Mouse (Mus musculus): ENCODE data around the gene Rftn1. TPM values are rescaled to one million over a fixed set of nuclear protein-coding genes. Genes with fewer than 3 reads are reported as not detected.

Rftn1 gene
- total RNA-seq, 1 experiment from 2014 or later: 68.2 TPM

GRCm38 (mm10) chr17:50114659-50115058 lies 75.8 kb downstream of the Rftn1 start:
- ATAC-seq (replicated peaks; ENCODE audit: insufficient number of reproducible peaks, low FRiP score, low TSS enrichment, poor library complexity, severe bottlenecking): no peak

DNA sequence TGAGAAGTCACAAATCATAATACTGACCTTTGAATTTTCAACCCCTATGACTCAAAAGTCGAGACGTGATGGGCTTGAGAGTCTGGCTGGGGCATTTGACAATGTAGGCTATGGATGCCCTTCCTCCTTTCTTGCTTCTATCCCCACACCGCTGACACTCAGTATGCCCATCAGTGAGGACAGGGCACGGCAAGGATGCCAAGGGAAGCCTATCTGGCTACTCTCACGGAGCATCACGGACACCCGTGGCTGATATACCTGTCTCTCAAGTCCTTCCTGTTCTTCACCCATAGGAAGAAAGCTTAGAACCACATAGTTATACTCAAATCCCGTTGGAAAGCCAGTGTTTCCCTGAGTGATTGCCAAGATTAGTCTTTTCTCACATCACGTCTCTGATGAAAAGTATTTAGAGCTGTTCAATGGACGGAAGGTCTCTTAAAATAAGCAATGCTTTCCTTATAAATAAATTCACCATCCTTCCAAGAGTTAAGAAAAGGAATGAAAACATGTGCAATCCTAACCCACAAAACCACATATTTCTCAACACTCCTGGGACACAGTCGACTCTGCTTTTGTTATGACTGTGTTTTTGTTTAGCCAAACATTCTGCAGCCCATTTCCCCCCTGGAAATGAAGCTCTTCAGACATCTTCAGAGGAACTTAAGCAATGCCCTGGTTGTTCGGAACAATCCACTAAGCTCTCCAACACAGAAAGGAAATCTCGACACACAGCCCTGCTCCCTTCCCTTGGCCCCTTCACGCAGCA lies 79.6 kb downstream of the Rftn1 start:
- peak; percentile 51 for ATAC-seq (replicated peaks; ENCODE audit: insufficient number of reproducible peaks, low FRiP score, low TSS enrichment, poor library complexity, severe bottlenecking)

GRCm38 (mm10) chr17:50106811-50107210 lies 83.7 kb downstream of the Rftn1 start:
- ATAC-seq (replicated peaks; ENCODE audit: insufficient number of reproducible peaks, low FRiP score, low TSS enrichment, poor library complexity, severe bottlenecking): no peak

GRCm38 (mm10) chr17:50104131-50104530 lies 86.3 kb downstream of the Rftn1 start:
- no peak for ATAC-seq (replicated peaks; ENCODE audit: insufficient number of reproducible peaks, low FRiP score, low TSS enrichment, poor library complexity, severe bottlenecking)

- ATAC-seq (replicated peaks; ENCODE audit: insufficient number of reproducible peaks, low FRiP score, low TSS enrichment, poor library complexity, severe bottlenecking): no peak
These were observed 89.1 kb downstream of the Rftn1 start for GRCm38 (mm10) chr17:50101416-50101815.

DNA sequence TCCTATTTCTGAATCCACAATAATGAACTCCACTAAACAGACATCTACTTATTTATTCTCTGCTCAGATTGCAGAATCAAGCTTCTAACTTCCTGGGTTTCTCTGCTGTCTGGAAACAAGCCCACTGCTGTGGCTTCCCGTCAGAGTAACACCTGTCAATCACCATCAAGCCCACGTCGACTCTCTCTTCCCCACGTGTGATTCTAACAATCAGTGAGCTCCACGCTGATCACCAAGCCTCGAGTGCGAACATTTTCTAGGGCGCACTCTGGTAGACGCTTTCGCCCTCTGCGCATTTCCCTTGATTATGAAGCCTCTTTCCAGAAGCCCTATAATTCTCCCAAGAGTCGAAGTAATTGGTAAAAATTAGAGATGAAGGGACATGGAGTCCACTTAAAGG lies 90.4 kb downstream of the Rftn1 start:
- ATAC-seq (replicated peaks; ENCODE audit: insufficient number of reproducible peaks, low FRiP score, low TSS enrichment, poor library complexity, severe bottlenecking): no peak

DNA sequence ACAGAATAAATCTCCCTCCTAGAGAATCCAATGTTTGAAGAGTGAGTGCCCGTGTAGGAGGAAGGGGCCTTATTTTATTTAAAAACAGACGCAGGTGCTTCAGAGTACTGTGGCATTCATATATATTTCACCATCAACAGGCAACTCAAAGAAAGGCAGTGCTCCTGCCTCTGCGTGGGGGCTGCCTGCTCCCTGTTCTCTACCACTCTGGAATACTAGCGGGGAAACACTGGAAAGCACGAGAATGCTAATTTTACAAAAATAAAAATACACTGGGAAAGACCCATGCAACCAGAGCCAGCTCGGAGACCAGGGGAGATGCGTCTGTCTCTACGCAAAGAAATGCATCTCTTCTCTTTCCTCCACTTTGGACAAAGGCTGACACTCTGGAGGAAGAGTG lies 91.1 kb downstream of the Rftn1 start:
- no peak for ATAC-seq (replicated peaks; ENCODE audit: insufficient number of reproducible peaks, low FRiP score, low TSS enrichment, poor library complexity, severe bottlenecking)

DNA sequence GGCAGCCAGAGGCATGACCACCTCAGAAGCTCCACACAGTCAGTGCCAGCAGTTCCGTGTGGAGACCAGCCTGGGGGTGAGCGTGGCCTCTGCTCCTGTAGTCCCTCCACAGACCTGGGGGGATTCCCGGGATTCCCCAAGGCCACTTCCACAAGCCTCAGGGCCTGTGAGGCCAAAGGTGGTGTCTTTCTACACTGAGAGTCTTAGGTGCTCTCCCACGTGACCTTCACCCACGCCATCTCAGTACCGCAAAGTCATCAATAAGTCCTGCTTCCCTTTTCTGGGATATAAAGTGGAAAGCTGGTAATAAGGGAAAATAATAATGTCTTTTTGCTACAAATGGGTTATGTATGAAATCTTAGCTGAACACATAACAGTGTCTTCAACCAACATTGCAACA lies 92.2 kb downstream of the Rftn1 start:
- ATAC-seq (replicated peaks; ENCODE audit: insufficient number of reproducible peaks, low FRiP score, low TSS enrichment, poor library complexity, severe bottlenecking): peak; percentile 19; the same call in 1 of the 2 replicates

- no peak; the same call in 1 of the 2 replicates for ATAC-seq (replicated peaks; ENCODE audit: insufficient number of reproducible peaks, low FRiP score, low TSS enrichment, poor library complexity, severe bottlenecking)
These were observed 92.6 kb downstream of the Rftn1 start for GRCm38 (mm10) chr17:50097831-50098230.

- ATAC-seq (replicated peaks; ENCODE audit: insufficient number of reproducible peaks, low FRiP score, low TSS enrichment, poor library complexity, severe bottlenecking): no peak
These were observed 94.2 kb downstream of the Rftn1 start for GRCm38 (mm10) chr17:50096305-50096704.

DNA sequence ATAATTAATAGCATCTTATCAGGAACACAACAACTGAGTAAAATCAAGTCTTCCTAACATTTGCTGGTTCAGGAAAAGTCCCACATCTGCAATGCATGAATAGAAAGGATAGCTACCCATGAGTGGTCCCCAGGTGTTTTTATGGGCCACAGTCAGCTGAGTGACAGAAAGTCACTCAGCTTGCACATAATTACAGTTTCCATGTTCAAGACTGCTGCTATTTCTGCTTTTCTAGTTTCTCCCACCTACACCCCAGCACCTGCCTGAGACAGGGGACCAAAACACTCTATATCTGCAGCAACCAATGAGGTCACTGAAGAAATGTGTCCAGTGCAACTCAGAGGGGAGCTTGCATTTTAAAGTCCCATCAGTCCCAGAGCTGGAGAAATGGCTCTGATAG lies 95.9 kb downstream of the Rftn1 start:
- ATAC-seq (replicated peaks; ENCODE audit: insufficient number of reproducible peaks, low FRiP score, low TSS enrichment, poor library complexity, severe bottlenecking): no peak

- ATAC-seq (replicated peaks; ENCODE audit: insufficient number of reproducible peaks, low FRiP score, low TSS enrichment, poor library complexity, severe bottlenecking): 0 out of 2 replicates have a peak, but pooled peaks have one; percentile 32
These were observed 96.4 kb downstream of the Rftn1 start for GRCm38 (mm10) chr17:50094077-50094476.

GRCm38 (mm10) chr17:50093356-50093755 lies 97.1 kb downstream of the Rftn1 start:
- ATAC-seq (replicated peaks; ENCODE audit: insufficient number of reproducible peaks, low FRiP score, low TSS enrichment, poor library complexity, severe bottlenecking): no peak

- no peak for ATAC-seq (replicated peaks; ENCODE audit: insufficient number of reproducible peaks, low FRiP score, low TSS enrichment, poor library complexity, severe bottlenecking)
These were observed 97.6 kb downstream of the Rftn1 start for GRCm38 (mm10) chr17:50092848-50093247.

DNA sequence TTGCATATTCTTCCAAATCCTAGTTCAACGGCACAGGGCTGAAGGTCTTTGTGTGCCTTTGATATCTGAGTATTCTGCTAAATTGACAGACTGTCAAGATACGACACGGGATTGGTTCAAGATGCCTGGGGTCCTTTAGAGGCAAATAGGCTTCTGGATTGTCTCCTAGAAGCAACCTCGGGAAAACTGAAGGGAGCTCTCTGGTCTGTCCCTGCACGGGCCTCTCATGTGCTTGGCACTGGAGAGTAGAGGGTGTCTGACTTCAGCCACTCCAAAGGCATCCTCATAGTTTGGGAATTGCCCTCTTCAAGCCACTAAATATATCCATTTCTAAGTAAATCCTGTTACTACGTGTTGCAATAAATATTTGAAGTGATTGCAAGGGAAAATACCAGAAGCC lies 98.6 kb downstream of the Rftn1 start:
- ATAC-seq (replicated peaks; ENCODE audit: insufficient number of reproducible peaks, low FRiP score, low TSS enrichment, poor library complexity, severe bottlenecking): no peak

- no peak for ATAC-seq (replicated peaks; ENCODE audit: insufficient number of reproducible peaks, low FRiP score, low TSS enrichment, poor library complexity, severe bottlenecking)
These were observed 100.7 kb downstream of the Rftn1 start for GRCm38 (mm10) chr17:50089725-50090124.

DNA sequence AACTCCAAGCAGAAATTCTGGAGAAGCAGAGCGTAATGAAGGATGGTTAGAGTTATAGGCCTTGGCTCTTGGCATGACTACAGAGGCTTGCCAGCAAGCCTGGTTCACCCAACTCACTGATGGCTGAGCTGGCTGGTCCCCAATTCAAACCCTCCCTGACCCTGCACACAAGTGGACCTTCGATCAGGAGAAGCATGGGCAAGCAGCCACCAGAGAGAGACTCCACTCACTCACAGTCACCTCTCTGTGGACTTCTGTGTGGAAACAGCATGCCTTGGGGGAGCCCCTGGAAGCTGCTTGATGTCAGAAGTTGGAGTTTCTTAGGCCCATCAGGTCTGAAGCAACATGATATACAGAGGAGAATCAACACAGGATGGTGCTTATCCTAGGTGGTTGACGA lies 102.4 kb downstream of the Rftn1 start:
- no peak for ATAC-seq (replicated peaks; ENCODE audit: insufficient number of reproducible peaks, low FRiP score, low TSS enrichment, poor library complexity, severe bottlenecking)

- ATAC-seq (replicated peaks; ENCODE audit: insufficient number of reproducible peaks, low FRiP score, low TSS enrichment, poor library complexity, severe bottlenecking): no peak
These were observed 103.6 kb downstream of the Rftn1 start for GRCm38 (mm10) chr17:50086887-50087286.

GRCm38 (mm10) chr17:50084721-50085120 lies 105.8 kb downstream of the Rftn1 start:
- no peak for ATAC-seq (replicated peaks; ENCODE audit: insufficient number of reproducible peaks, low FRiP score, low TSS enrichment, poor library complexity, severe bottlenecking)

- ATAC-seq (replicated peaks; ENCODE audit: insufficient number of reproducible peaks, low FRiP score, low TSS enrichment, poor library complexity, severe bottlenecking): no peak
These were observed 106.5 kb downstream of the Rftn1 start for GRCm38 (mm10) chr17:50083937-50084336.

DNA sequence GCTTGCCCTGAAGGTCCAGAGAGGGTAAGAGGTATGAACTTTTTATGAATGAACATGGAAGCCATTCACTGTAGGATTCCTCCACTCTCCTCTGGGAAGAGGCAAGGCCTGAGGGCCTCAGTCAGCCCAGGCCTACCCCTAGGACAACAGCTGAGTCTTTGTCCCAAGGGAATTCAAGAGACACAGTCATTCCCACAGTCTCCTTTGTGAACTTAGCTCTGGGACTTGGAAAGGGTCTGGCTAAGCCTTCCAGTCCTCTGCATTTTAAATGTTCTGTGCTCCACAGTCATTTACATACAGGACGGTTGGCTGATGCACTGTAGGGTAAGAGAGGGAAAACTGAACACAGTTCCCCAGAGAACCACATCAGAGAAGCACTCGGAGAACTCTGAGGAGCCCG lies 107.5 kb downstream of the Rftn1 start:
- ATAC-seq (replicated peaks; ENCODE audit: insufficient number of reproducible peaks, low FRiP score, low TSS enrichment, poor library complexity, severe bottlenecking): no peak

Measured in monocyte, adult 5-6 weeks (primary cell).